ENCODE assay signal across 8 mouse cellular contexts in genomic region chr4:57782549-57783390, GRCm38 (mm10).
A peak's percentile ranks its signal among the peaks of the same experiment; 100 is the strongest.
DNase-seq lines count a peak whose midpoint lies in the region; ATAC-seq and TF ChIP-seq lines count a peak whose summit lies in the region.

No protein-coding gene starts in this region.

- 0 out of 2 replicates have a peak, but pooled peaks have one; percentile 27 for TF ChIP-seq POLR2A in lung, adult 2 months (IDR thresholded peaks at IDR 0.05; ENCODE audit: borderline replicate concordance, extremely low read depth, low read depth, low read length)

- peaks cover 36% of the 10 kb centered on the region for H3K27me3 ChIP-seq in liver, embryonic 11.5 days (replicated peaks; ENCODE audit: control insufficient read depth, insufficient read depth, low read length)
- H3K27me3 ChIP-seq in neural tube, embryonic 12.5 days (replicated peaks): no peaks in the 10 kb centered on the region

- peak overlapping the region; percentile 85 for H3K4me2 ChIP-seq in liver, embryonic 11.5 days
- peak overlapping the region; percentile 61 for H3K4me2 ChIP-seq in neural tube, embryonic 12.5 days (replicated peaks)

- intact Hi-C loops in heart, postnatal 36 days (cut with DNase I): loop anchor here (1.0 to 5.0 kb wide), 5 partner anchors 30 to 109 kb away; no protein-coding TSS in a partner anchor

- H3K36me3 ChIP-seq in liver, embryonic 11.5 days (ENCODE audit: control insufficient read depth, insufficient read depth, low read length): no peaks in the 10 kb centered on the region
- no peaks in the 10 kb centered on the region for H3K36me3 ChIP-seq in neural tube, embryonic 12.5 days

- H3K9me3 ChIP-seq in liver, embryonic 11.5 days (ENCODE audit: control insufficient read depth, low read length): no peaks in the 10 kb centered on the region
- no peaks in the 10 kb centered on the region for H3K9me3 ChIP-seq in neural tube, embryonic 12.5 days

- DNase-seq in lung, adult 2 months: peak; percentile 54
- no peak for DNase-seq in lung, adult 18-20 months
- peak; percentile 44 to 46 for DNase-seq in heart, postnatal 36 days
- no peak for DNase-seq in liver, embryonic 11.5 days (ENCODE audit: low spot score)
- DNase-seq in frontal cortex, postnatal 25 days (ENCODE audit: low spot score in 2 of 2): no peak
- no peak for DNase-seq in ovary, adult 18-20 months (ENCODE audit: low spot score)

- H3K4me1 ChIP-seq in lung, adult 2 months (ENCODE audit: control insufficient read depth, insufficient read depth, low read length): 0 out of 2 replicates have a peak, but pooled peaks cover 2% of the 10 kb centered on the region
- H3K4me1 ChIP-seq in brown adipose tissue, adult 24 weeks (ENCODE audit: control insufficient read depth, insufficient read depth, insufficient read length, low read length): peaks cover 6% of the 10 kb centered on the region
- H3K4me1 ChIP-seq in liver, embryonic 11.5 days (replicated peaks; ENCODE audit: control insufficient read depth, insufficient read depth, low read length): peaks cover 5% of the 10 kb centered on the region
- H3K4me1 ChIP-seq in neural tube, embryonic 12.5 days: peaks cover 16% of the 10 kb centered on the region

- TF ChIP-seq CTCF in lung, adult 2 months (IDR thresholded peaks at IDR 0.05; ENCODE audit: insufficient read depth, low read length): no peak

- WGBS in lung, adult 2 months: 16% methylated on average over 33 of the region's 33 CpGs
- WGBS in liver, embryonic 11.5 days: 5% methylated on average over 33 of the region's 33 CpGs
- 2% methylated on average over 33 of the region's 33 CpGs for WGBS in neural tube, embryonic 12.5 days

- 0 out of 2 replicates have a peak, but pooled peaks have one; percentile 18 for ATAC-seq in liver, embryonic 11.5 days (replicated peaks; ENCODE audit: low FRiP score)
- peak; percentile 86 for ATAC-seq in neural tube, embryonic 12.5 days (ENCODE audit: low FRiP score, low read depth)

- peak overlapping the region; percentile 91 for H3K27ac ChIP-seq in brown adipose tissue, adult 24 weeks (replicated peaks; ENCODE audit: low read depth, low read length)
- no peak overlapping the region for H3K27ac ChIP-seq in liver, embryonic 11.5 days (ENCODE audit: low read depth, low read length)
- no peak overlapping the region for H3K27ac ChIP-seq in neural tube, embryonic 12.5 days

- peak overlapping the region; percentile 75 for H3K4me3 ChIP-seq in lung, adult 2 months (replicated peaks; ENCODE audit: extremely low read depth, low read depth, low read length)
- H3K4me3 ChIP-seq in brown adipose tissue, adult 24 weeks (ENCODE audit: insufficient read depth, low read depth, low read length): peak overlapping the region; percentile 77
- H3K4me3 ChIP-seq in liver, embryonic 11.5 days (ENCODE audit: low read depth, low read length): peak overlapping the region; percentile 51
- H3K4me3 ChIP-seq in neural tube, embryonic 12.5 days: peak overlapping the region; percentile 46

- no peak overlapping the region; the same call in 1 of the 2 replicates for H3K9ac ChIP-seq in liver, embryonic 11.5 days (ENCODE audit: low read depth, low read length)
- H3K9ac ChIP-seq in neural tube, embryonic 12.5 days: peak overlapping the region; percentile 54

Comparison
In these comparisons a context has a peak if more than half of its experiments do, and no peak if none do; other contexts are left out.
1. DNase-seq: peak in lung, adult 2 months (single experiment) and heart, postnatal 36 days (2 of 2); none in lung, adult 18-20 months (0 of 2), liver, embryonic 11.5 days (single experiment), frontal cortex, postnatal 25 days (0 of 2) and ovary, adult 18-20 months (single experiment).
2. Peak in every context shown above with its lines, with median percentiles within 50 percentile points of each other: H3K4me3 ChIP-seq.